Mouse (Mus musculus): ENCODE data around the gene Ppp1r21. TPM values are rescaled to one million over a fixed set of nuclear protein-coding genes. Genes with fewer than 3 reads are reported as not detected.
A peak's percentile ranks its signal among the peaks of the same experiment; 100 is the strongest.

Gene Ppp1r21
- polyA plus RNA-seq, 1 experiment = 82.2 TPM

DNA sequence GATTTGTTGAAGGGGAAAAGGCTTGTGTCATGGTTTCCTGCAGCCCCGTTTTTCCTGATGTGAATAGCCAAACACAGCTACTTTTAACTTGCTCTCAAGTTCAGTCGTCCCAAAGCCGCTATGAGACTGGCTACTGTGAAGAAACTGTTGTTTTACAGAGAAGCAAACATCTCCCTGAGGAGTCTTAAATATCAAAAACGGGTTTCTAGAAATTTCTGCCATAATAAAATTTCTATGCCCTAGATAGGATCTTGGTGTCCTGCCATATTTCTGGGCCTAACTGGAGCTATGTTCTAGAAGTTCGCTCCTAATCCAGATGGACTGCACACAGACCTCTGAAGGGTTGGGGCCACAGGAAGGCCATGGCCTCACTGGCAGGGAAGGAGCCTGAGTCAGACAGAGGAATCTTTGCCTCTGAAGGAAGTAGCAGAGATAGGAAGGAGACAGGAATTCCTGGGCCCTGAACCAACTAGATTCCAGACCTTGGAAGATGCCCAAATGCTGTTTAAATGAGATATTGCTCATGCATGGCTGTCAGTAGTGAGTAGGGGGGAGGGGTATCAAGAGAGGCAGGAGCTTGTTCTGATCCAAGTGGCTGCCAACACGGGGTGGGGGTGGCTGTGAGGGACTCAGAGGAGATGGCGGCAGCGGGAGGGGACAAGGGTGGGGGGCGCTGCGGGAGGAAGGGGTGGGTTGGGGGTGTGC is 98.9 kb downstream of the Ppp1r21 start:
- H3K27ac ChIP-seq (ENCODE audit: insufficient read depth, low read length) = no peak overlapping the region
- TF ChIP-seq POLR2A (IDR thresholded peaks at IDR 0.05; ENCODE audit: extremely low read depth, insufficient read depth, low read length) = no peak
- no peak for TF ChIP-seq CTCF (IDR thresholded peaks at IDR 0.05; ENCODE audit: extremely low read depth, insufficient read depth, low read length)
- H3K4me3 ChIP-seq (ENCODE audit: insufficient read depth, low read length) = no peak overlapping the region
- no peaks in the 10 kb centered on the region for H3K4me1 ChIP-seq (ENCODE audit: control insufficient read depth, insufficient read depth, low read length)

DNA sequence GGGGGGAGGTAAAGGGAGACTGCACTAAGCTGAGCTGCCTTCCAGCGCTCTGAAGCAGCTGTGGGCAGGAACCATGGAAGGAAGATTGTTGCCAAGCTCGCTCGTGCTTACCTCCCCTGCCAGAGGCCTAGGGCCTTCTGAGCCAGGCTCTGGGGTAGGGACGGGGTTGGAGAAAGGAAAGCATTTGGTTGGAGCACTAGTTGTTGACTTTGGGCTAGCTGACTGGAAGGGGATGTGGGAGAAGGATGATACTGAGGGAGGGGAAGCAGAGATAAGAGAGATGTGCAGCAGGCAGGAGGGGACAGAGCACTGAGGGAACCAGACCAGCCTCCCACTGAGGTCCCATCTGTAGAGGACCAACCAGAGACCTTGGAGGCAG is 99.5 kb downstream of the Ppp1r21 start:
- Histone ChIP-seq H3K4me3 (ENCODE audit: insufficient read depth, low read length) (no peak overlapping the region), H3K27ac (ENCODE audit: insufficient read depth, low read length) (peak overlapping the region; percentile 74; the same call in 1 of the 2 replicates), H3K4me1 (ENCODE audit: control insufficient read depth, insufficient read depth, low read length) (no peaks in the 10 kb centered on the region)
- TF ChIP-seq POLR2A (IDR thresholded peaks at IDR 0.05; ENCODE audit: extremely low read depth, insufficient read depth, low read length) = no peak
- no peak for TF ChIP-seq CTCF (IDR thresholded peaks at IDR 0.05; ENCODE audit: extremely low read depth, insufficient read depth, low read length)

DNA sequence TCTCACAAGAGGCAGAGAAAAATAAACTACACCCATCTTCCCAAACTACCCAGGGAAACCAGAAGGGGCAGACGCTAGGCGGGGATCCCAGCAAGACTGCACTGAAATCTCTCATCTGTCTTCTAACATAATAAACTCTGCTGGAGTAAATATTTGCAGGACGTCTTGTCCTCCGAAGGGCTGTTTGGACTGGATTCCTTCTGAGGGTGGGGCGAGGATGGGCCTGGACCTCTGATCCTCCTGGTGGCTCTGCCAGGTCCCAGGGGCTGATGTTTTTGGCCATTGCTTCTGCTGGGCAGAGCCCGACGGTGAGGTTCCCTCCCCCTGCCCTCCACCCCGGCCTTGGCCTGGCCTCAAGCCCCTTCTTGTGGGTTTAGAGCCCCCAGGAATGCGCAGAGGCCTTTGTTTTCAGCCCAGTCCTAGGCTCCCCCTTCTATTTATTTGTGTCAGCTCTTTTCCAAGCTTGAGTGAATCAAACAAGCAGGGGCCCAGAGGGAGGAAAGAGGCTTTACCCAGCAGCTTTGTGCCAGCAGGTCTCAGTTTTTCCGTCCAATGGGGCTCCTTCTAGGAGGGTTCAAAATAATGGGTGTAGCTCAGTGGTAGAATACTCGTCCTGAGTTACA is 100.1 kb downstream of the Ppp1r21 start:
- Histone ChIP-seq H3K4me1 (ENCODE audit: control insufficient read depth, insufficient read depth, low read length) (no peaks in the 10 kb centered on the region), H3K27ac (ENCODE audit: insufficient read depth, low read length) (no peak overlapping the region), H3K4me3 (ENCODE audit: insufficient read depth, low read length) (no peak overlapping the region)
- no peak for TF ChIP-seq CTCF (IDR thresholded peaks at IDR 0.05; ENCODE audit: extremely low read depth, insufficient read depth, low read length)
- no peak for TF ChIP-seq POLR2A (IDR thresholded peaks at IDR 0.05; ENCODE audit: extremely low read depth, insufficient read depth, low read length)

DNA sequence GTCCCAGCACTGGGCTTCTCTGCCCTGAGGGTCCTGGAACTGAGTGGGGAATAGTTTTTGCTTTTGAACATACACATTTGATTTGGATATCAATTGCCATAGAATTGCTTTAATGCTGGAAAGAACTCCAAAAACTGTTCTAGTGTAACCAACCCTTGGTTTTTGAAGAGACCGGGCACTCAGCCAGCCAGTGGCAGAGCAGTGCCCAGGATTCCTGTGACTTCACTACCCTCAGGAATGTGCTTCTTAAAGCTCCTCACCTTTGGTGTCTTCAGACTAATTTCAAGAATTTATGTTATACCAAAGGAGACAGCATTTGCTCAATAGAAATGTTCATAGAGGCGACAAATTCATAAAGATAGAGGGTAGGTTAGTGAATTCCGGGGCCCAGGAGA is 100.6 kb downstream of the Ppp1r21 start:
- no peak for TF ChIP-seq POLR2A (IDR thresholded peaks at IDR 0.05; ENCODE audit: extremely low read depth, insufficient read depth, low read length)
- no peak for TF ChIP-seq CTCF (IDR thresholded peaks at IDR 0.05; ENCODE audit: extremely low read depth, insufficient read depth, low read length)
- no peaks in the 10 kb centered on the region for H3K4me1 ChIP-seq (ENCODE audit: control insufficient read depth, insufficient read depth, low read length)
- no peak overlapping the region for H3K27ac ChIP-seq (ENCODE audit: insufficient read depth, low read length)
- no peak overlapping the region for H3K4me3 ChIP-seq (ENCODE audit: insufficient read depth, low read length)

DNA sequence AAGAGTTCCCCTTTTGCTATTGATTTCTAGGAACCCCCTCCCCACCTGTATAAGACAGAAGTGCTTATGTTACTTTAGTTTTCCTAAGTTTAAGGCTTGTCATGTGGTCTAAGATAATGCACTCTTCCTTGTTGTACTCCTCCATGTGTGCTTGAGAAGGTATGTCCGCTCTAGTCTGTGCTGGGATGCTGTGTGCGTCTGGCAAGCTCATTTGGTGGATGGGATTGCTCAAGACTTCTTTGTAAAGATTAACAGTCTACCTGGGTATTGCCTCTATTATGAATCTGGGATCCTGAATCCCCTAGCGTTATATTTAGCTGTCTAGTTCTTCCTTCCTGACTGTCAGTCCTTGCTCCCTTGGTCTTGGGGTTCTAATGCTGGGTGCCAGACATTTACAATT is 102.7 kb downstream of the Ppp1r21 start:
- TF ChIP-seq POLR2A (IDR thresholded peaks at IDR 0.05; ENCODE audit: extremely low read depth, insufficient read depth, low read length) = no peak
- TF ChIP-seq CTCF (IDR thresholded peaks at IDR 0.05; ENCODE audit: extremely low read depth, insufficient read depth, low read length) = no peak
- Histone ChIP-seq H3K27ac (ENCODE audit: insufficient read depth, low read length) (no peak overlapping the region), H3K4me1 (ENCODE audit: control insufficient read depth, insufficient read depth, low read length) (0 out of 2 replicates have a peak, but pooled peaks cover 4% of the 10 kb centered on the region), H3K4me3 (ENCODE audit: insufficient read depth, low read length) (no peak overlapping the region)

DNA sequence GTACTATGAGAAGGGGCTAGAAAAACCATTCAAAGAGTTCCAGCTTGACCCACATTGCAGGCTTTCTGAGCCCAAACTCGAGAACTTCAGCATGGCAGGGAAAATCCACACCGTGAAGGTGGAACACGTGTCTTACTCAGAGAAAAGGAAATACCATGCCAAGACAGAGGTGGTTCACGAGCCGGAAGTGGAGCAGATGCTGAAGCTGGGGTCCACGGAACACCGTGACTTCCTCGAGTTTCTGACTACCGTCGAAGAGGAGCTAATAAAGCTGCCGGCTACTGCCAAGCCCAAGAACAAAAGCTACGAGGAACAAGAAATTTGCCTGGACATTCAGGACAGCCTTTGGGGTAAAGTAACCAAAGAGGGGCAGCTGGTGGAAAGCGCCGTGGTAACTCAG is 106.2 kb downstream of the Ppp1r21 start:
- 0 out of 2 replicates have a peak, but pooled peaks cover 4% of the 10 kb centered on the region for H3K4me1 ChIP-seq (ENCODE audit: control insufficient read depth, insufficient read depth, low read length)
- no peak overlapping the region for H3K27ac ChIP-seq (ENCODE audit: insufficient read depth, low read length)
- no peak for TF ChIP-seq POLR2A (IDR thresholded peaks at IDR 0.05; ENCODE audit: extremely low read depth, insufficient read depth, low read length)
- TF ChIP-seq CTCF (IDR thresholded peaks at IDR 0.05; ENCODE audit: extremely low read depth, insufficient read depth, low read length) = no peak
- H3K4me3 ChIP-seq (ENCODE audit: insufficient read depth, low read length) = no peak overlapping the region

DNA sequence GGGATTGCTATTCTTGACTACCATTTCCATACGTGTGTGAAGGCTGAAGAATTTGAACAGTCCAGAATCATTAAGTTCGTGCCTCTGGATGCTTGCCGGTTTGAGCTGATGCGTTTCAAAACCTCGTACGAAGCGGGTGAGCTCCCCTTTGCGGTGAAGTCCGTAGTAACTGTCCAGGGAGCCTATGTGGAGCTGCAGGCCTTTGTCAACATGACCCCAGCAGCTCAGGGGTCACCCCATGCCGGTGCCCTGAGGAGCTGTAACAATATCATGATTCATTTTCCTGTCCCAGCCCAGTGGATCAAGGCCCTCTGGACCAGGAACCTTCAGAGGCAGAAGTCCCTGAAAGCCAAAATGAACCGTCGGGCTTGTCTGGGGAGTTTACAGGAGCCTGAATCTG is 106.7 kb downstream of the Ppp1r21 start:
- Histone ChIP-seq H3K27ac (ENCODE audit: insufficient read depth, low read length) (no peak overlapping the region), H3K4me1 (ENCODE audit: control insufficient read depth, insufficient read depth, low read length) (0 out of 2 replicates have a peak, but pooled peaks cover 4% of the 10 kb centered on the region), H3K4me3 (ENCODE audit: insufficient read depth, low read length) (peak overlapping the region; percentile 6; the same call in 1 of the 2 replicates)
- no peak for TF ChIP-seq CTCF (IDR thresholded peaks at IDR 0.05; ENCODE audit: extremely low read depth, insufficient read depth, low read length)

Other genes starting within 250 kb of the Ppp1r21 start
- 8.0 and 8.2 TPM in 2 replicates for gene Foxn2, start 89.4 kb upstream of the Ppp1r21 start, polyA plus RNA-seq (2012; rRNA removed)
- gene Ston1, start 67.6 kb downstream of the Ppp1r21 start, polyA plus RNA-seq (2012; rRNA removed) = 3.1 and 4.6 TPM in 2 replicates
- gene Gtf2a1l, start 138.5 kb downstream of the Ppp1r21 start, polyA plus RNA-seq (2012; rRNA removed) = 0.08 and 0.40 TPM in 2 replicates